Mouse (Mus musculus): ENCODE measurements at regions not wholly inside any gene's neighbourhood (a gene's known extent, or its start where the extent isn't known, plus 50 kb on each side); places are given as distances from the start of the nearest gene placed in this dataset.
"Not testable (repeated sequence)": the region's sequence is repeated elsewhere in the genome, so short reads cannot be mapped to it uniquely, and the experiment has no call there.

DNA sequence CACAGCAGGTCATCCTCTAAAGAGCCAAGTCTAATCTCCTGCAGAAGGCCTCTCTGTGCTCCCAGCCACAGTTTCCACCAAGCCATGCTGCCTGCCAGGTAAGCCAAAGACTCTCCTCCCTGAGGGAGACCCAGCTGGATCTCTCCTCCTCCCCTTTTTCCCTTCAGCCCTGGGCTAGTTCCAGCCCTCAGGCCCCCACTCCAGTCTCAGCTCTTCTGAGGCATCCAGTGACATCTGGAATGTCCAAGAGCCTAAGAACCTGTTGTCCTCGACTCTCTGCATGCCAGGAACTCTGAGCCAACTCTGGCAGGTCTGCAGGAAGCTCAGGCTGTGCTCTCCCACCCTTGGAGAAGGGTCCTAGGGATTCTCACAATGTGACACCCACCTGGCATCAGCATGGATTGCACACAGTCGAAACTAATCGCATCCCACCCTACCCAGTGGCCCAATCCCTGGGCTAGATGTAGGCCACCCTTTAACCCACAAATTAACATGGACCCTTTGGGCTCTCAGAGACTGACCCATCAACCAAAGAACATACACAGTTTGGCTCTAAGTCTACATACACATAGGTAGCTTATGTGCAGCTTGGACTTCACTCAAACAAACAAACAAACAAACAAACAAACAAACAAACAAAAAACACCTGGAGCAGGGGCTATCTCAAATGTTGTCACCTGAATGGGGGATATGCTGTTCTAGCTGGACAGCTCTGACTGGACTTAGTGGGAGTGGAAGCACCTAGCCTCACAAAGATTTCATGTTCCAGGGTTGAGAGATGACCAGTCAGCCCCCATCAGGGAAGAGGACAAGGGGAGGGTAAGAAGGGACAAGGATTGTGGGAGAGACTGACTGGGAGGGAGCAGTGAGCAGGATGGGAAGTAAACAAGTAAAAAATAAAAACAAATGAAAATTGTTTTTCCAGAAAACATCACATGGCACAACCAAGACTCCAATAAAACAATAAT, 57.9 kb upstream of the Zfp709 start:
- not testable (repeated sequence) for DNase-seq

DNA sequence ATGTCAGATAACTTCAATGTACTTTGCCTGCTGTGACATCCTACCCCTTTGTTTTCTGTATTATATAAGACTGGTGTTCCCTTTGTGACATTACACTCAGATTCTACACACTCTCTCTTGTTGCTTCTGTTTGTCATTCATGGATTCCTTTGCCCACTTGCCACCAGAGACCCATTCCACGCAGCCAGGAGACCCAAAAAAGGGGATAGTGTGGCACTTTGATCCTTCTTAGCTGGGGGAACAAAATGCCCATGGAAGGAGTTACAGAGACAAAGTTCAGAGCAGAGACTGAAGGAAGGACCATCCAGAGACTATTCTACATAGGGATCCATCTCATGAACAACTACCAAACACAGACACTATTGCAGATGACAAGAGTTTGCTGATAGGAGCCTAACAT, 59.1 kb upstream of the Zfp709 start:
- DNase-seq: not testable (repeated sequence)

DNA sequence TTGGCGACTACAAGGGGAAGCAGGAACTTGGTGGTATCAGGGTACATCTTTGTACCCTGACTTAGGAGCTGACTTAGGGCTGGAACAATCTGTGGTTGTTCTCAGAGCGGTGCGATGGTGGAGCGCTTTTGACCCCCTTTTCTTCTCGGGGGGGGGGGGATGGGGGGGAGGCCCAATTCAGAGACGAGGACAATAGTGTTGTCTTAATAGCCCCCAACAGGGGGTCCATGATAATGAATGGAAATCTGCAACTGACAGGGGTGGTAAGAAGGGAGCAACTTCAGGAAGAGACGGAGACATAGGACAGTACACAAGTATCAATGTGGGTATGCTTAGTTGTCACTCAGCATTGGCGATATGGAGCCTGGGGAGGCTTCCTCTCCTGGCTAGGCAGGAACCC, 61.9 kb upstream of the Zfp709 start:
- not testable (repeated sequence) for DNase-seq

DNA sequence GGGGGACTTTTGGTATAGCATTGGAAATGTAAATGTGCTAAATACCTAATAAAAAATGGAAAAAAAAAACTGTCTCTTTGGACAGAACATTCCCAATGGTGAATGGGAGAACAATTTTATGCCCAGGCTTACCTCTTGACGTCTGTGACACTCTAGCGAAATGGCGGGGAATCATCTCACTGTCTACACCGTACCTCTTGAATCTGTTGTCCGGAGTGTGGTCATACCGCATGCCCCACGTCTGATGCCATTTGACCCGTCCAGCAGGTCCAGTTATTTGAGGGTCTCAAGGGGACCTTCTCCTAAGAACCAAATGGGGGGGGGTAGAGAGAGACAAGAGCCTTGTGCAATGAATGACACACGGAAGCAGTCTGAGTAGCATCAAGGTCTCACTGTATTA, 62.4 kb upstream of the Zfp709 start:
- DNase-seq: not testable (repeated sequence)

DNA sequence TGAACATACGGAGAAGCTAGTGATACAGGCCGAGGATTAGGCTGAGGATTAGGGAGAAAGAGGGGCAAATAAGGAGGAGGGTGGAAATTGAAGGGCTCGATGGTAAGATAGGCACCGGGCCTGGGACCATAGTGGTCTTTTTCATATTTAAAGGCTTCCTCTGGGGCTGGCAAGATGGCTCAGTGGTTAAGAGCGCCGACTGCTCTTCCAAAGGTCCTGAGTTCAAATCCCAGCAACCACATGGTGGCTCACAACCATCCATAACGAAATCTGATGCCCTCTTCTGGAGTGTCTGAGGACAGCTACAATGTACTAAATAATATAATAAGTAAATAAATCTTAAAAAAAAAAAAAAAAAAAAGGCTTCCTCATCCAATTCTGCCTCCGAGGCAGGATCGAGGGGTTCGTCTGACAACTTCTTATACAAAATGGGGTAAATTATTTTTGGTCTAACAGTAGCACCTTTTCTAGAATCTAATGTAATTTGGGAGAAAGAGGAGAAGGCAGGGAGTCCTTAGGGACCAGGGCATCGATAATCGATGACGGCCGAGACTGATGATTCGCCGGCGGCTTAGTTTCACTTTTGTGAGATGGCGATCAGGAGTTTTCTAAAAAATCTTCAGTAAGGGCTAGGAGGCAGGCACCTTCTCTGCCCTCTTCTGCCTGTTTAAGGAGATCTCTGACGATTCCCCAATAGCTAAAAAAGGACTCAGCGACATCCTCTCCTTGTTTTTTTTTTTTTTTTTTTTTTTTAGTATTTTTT, 65.4 kb upstream of the Zfp709 start:
- not testable (repeated sequence) for DNase-seq

DNA sequence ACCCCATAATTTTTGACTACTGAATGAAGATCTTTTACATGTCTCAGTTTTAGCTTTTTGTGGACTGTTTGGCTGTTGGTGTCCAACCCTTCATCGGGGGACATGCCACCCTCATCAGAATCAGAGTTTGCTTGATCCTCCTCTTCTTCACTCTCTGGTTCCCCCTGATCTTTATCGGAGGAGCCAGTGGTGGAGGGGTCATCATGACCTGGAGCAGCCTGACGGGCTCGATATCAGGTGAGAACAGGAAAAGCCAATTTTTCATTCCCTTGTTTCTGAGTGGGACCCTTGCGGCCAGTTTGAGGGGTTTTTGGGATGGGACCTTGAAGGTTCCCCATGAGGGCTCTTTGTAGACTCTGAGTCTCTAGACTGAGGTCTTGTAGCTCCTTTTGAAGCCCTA, 66.0 kb upstream of the Zfp709 start:
- DNase-seq: not testable (repeated sequence)

DNA sequence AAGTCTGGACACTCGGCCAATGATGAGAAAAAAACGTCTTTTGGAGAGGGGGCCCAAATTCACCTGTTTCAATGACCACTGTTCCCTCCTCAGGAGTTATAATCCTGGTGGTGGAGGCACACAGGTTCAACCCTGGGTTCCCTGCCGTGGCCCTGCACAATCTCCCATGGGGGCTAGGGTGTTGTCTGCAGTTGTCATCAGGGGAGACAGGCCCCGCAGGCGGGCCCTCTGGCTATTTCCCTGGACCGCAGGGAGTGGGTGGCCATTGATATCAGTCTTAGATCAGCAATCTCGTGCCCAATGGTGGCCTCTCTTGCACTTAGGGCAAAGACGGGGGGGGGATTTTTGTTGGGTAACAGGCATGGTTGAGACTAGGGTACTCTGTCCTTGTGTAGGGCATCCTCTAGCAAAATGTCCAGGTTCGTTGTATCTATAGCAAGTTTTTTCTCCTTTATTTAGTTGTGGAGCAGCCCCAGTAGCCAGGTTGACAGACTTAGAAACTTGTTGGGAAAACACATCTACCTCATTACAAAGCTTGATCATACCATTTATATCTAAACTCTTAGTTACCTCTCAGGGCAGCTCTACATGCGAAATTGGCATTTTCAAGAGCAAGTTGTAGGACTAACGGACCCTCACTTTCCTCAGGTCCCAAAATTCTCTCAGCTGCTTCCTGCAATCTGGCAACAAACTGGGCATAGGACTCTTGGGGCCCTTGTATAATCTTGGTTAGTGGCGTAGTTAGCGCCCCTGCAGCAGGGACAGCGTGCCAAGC, 66.9 kb upstream of the Zfp709 start:
- not testable (repeated sequence) for DNase-seq

DNA sequence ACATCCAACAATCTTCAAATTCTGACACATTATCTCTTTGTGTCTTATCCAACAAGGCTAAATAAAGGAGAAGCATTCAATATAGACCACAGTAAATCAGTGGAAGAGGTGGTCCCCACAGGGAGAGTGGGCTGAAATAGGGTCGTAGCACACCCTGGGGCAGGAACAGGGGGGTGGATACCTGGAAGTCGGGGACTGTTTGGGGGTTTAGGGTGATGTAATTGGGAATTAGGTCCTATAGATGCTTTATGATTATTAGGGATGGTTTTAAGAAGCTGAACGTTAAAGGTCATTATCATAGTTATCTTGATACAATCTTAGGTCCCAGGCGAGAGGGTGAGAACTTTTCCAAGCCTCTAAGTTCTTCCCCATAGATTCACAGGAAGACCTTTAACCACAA, 67.9 kb upstream of the Zfp709 start:
- not testable (repeated sequence) for DNase-seq

DNA sequence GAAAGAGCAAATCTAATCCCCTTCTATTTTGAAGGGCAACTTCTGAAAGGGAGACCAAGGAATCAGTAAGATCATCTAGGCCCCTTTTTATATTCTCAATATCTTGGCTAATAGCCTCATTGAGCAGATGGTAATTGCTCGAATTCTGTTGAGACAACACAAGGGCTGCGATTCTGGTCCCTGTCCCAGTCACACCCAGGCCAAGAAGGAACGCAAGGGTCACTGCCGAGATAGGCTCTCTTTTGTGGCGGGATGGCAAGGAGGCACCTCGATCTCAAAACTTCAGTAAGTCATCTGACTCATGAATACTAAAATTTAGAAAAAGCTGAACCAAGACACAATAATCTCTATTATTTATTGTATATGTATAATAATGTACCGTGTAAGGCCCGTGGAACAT, 68.6 kb upstream of the Zfp709 start:
- not testable (repeated sequence) for DNase-seq

DNA sequence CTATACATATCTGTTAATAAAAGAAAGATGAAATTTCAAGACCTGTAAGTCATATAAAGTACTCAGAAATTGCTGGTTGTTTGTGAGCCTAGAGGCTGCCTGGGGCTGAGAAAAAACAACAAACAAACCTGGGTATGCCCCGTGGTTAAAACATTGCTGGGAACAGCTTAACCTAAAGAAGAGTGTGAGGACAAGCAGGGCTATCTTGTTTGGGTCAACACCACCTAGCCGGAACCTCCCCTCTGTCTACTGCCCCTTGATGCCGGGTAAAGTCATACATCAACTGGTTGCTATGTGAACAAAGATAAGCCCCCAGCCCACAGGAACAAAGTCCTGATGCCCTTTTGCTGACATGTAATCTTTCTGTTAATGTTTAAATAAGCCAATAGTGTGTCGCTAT, 74.0 kb upstream of the Zfp709 start:
- DNase-seq: not testable (repeated sequence)

DNA sequence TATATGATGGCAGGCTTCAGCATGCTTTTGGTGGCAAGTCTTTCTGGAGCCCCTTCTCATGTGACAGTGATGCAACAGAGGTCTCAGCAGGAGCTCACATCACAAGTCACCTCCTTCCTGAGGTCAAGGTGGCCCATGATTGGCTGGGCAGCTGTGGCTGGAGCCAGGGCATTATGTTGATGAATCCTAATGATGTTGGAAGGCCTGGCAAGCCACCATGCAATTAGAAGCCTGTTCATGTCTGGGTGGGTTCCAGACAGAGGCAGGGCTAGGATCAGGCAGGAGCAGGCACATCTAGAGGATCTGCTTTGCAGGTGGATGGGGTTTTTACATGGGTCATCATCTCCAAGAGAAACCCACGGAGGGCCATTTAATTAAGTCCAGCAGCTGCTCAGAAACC, 77.2 kb upstream of the Zfp709 start:
- DNase-seq: not testable (repeated sequence)

DNA sequence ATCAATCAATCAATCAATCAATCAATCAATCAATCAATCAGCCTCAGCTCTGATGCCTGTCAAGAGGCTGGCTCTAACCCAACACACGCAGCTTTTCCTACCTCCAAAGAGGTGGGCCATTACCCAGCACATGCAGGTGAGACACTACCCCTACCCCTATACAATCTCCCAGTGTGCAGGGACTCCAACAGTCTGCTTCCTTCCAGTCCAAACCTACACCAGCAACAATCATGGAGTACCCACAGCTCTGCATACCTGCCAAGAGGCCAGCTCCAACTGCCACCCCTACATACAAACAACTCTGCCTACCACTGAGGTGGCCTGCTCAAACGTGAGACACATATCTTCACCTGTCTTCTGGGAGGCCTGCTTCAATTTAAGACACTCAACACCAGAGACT, 76.7 kb upstream of the Fcho1 start:
- DNase-seq: not testable (repeated sequence)

DNA sequence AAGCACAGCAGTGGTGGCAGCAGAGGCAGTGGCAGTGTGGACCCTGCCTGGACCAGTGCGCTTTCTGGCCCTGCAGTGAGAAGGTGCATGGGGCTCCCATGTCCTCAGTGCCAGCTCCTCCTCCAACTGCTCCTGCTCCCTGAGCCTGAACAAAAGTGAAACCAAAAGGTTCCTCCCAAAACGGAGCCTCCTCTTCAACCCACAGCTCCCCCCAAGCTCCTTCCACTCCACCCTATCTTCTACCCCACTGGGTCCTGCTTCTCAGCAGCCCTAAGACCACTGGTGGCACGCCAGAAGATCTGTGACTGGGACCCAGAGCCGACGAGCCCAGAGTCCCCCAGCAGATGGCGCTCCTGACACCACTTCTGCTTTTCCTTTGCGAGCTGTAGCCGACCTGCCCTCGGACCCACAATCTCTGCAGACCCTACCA, 63.5 kb upstream of the Fcho1 start:
- DNase-seq: peak; percentile 9

DNA sequence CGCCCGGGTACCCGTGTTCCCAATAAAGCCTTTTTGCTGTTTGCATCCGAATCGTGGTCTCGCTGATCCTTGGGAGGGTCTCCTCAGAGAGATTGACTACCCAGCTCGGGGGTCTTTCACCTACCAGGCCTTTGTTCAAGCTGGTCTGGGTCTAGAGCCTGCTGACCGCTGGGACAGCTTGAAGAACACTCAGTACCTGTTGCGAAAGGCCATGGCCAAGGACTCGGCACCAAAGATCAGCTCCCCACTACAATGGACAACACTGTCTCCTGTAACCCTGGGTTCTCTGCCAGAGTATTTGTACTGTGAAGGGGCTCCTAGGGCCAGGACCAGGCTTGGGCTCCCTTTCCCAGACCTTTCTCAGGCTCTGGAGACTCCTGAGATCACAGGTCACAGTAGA, 55.1 kb upstream of the Fcho1 start:
- DNase-seq: not testable (repeated sequence)

DNA sequence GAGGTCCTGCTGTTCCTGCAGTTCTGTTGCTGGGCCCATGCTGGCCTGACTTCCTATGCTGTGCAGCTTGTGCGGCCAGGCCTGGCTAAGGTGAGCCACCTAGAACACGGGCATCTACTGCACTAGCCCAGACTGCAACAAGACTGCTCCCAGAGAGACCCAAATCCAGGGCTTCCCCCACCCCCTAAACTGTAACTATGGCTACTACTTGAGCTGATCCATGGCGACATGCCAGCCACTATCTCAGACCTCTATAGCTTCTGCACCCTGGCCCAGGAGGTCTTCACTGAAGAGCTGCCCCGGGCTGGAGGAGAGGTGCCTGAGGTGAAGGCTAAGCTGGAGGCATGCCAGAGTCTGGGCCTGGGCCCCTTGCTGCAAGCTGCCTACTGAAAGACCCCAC, 54.3 kb upstream of the Fcho1 start:
- not testable (repeated sequence) for DNase-seq

DNA sequence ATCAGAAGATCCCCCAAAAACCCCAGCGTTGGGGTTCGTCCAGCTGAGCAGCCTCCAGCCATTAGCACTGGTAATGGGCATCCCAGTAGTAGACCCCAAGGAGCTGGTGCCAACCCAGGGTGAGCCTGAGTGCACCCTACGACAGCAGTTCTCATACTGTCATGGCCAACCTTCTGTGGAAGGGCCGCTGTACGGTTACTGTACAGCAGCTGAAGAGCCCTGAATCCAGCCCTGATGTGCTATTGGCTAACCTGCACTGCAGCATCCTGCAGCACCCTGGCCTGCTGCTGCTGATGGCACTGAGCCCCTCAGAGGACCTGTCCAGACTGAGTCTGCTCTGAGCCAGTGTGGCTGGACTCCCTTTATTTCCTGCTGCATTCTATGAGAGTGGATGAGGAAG, 53.9 kb upstream of the Fcho1 start:
- not testable (repeated sequence) for DNase-seq

DNA sequence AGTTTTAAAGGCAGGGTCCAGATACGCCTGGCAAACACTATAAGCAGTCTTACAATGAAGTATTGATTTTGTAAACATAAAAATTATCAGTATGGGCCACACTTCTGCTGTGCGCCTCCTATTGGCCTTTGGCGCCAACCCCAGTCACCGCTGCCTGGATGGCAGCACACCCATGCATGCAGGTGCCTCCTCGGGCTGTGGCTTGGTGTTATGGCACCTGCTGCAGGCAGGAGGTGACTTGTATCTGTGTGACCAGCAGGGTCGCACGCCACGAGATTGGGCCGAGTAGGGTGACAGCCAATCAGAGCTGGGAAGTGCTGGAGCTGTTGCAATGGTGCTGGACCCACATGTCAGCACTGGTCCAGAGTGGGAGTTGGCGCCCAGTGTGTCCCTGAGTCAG, 53.4 kb upstream of the Fcho1 start:
- no peak for DNase-seq

Measured in thymus, postnatal 25 days (tissue).